Mouse (Mus musculus) lung, postnatal 25 days (tissue): Measurements from ENCODE around the gene Nkg7.
"Not testable (repeated sequence)": the region's sequence is repeated elsewhere in the genome, so short reads cannot be mapped to it uniquely, and the experiment has no call there.

ENCODE experiments used
- DNase-seq: peaks from one replicate; pipeline ENCODE4 v3.0.0; 2022; ENCODE audit warnings: low spot score

The Nkg7 gene

DNA sequence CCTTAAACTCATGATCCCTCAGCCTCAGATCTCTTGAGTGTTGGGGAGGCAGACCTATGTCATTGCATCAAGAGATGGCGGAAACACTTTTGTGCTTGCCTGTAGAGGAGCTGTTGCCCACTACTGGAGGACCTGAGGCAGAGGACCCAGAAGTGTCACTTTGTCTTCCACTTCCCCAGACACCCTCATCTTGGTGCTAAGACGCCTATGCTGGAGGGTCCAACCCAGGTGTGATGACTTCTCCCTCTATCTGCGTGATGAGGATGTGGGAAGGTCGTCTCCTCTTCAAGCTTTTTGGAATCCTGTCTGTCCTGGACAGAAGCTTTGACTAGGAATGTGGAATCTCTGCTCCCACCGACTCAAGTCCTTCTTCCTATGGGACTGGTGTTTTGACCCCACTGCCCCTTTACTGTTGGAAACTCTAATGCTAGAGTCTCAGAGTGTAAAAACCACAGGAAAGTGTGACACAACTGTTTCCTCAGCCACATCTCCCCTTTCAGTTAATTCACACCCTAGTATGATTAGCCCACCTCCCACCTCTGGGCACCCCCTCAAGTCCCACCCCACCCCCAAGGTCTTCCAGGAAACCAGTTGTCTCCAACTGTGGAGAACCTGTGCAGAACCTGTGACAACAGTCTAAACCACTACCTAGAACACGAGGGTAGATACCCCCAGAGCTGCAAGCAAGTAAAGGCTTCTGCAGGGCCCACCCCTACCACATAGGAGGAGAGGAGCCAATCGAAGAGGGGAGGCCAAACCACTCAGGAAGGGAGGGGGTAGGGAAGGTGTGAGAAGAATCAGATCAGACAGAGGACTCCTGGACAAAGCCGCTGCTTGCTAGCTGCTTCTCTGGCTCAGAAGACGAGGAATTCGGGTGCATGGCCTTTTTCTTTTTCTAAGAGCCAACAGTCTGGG, at the start of gene Nkg7:
Gene Nkg7, plus strand, starts transcription at position 733 of the 915 bp plus-strand sequence.
- no peak for DNase-seq

- DNase-seq, result peak; percentile 31
These were observed 44.3 kb upstream of the Nkg7 start for GRCm38 (mm10) chr7:43392349-43393121.

DNA sequence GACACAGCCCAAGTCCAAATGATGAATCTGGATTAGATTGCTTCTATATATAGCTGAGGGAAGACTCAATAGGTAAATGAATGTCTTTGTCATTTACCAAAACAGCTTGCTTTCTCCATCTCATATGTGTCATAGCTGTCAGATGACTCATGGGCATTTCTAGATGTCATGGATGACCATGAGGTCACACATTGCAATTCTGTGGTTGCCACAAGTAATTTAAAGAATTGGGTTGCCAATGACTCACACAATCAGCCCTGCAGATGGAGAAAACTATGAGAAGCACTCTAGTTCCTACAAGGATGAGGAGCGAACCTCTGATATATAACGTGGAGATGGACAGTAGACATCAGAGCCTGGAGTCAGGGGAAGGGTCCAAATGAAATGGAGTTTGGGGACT, 37.4 kb upstream of the Nkg7 start:
- no peak for DNase-seq

DNA sequence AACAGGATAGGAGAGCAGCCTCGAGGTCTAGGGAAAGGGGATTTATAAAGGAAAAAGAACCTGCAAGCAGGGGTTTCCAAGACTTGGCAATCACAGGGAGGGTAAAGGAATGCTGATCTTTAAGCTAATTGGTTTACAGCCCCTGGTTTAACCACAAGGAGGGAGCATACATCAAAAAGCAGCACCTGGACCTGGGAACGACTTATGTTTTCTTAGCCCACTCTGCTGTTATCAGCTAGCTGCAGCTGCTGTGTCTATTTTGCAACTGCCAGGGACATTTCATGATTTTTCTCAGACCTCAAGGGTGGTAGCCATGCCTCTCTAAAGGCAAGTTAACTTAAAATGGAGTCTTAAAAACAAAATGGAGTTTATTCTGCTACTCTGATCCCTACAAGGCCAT, 34.2 kb upstream of the Nkg7 start:
- no peak for DNase-seq

DNA sequence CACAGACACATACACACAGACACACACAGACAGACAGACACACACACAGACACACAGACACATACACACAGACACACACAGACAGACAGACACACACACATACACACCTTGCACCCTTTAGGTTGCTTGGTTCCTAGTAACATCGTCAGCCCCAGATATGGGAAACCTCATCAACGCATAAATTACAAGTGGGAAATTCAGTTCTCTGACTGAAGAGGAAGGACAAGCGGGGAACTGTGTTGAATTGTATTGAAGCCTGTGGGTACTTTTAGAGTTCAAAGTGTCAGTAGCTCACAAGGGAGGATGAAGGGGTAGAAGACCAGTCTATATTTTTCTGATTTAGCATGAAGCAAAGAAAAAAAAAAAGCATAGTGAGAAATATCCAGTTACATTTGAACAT, 29.3 kb upstream of the Nkg7 start:
- no peak for DNase-seq

DNA sequence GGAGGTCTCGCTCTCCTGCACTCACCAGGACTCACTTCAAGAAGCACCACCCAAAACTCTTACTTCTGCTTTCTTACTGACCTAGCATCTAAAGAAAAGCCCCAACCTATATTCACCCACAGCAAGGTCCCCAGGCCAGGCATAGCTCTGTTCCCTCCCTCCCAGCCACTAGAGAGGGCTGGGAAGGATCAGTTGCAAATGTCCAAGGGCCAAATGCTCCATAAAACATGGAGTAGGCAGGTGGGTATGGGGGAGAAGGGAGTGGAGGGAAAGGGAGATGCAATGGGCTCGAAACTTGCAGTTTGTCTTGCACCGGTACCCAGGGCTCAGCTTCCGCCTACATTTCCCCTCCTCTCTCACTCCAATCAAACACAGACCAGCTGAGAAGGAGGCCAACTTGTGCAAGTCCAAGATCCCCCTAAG, 28.7 kb upstream of the Nkg7 start, which contains the start of gene Siglecg:
Gene Siglecg, plus strand, starts transcription at position 74 of the 423 bp plus-strand sequence.
- no peak for DNase-seq

- no peak for DNase-seq
These were observed 27.8 kb upstream of the Nkg7 start for GRCm38 (mm10) chr7:43409084-43409483.

DNA sequence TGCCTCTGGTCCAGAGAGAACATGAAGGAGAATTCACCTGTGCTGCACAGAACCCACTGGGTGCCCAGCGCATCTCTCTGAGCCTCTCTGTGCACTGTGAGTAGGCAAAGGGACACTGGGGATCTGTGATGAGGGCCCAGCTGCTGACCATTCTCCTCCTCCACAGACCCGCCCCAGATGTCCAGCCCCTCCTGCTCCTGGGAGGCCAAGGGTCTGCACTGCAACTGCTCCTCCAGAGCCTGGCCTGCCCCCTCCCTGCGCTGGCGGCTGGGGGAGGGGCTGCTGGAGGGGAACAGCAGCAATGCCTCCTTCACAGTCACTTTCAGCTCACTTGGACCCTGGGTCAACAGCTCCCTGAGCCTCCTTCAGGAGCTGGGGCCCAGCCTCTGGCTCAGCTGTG, 25.1 kb upstream of the Nkg7 start:
- not testable (repeated sequence) for DNase-seq

- no peak for DNase-seq
These were observed 19.6 kb upstream of the Nkg7 start for GRCm38 (mm10) chr7:43417298-43417697.

DNA sequence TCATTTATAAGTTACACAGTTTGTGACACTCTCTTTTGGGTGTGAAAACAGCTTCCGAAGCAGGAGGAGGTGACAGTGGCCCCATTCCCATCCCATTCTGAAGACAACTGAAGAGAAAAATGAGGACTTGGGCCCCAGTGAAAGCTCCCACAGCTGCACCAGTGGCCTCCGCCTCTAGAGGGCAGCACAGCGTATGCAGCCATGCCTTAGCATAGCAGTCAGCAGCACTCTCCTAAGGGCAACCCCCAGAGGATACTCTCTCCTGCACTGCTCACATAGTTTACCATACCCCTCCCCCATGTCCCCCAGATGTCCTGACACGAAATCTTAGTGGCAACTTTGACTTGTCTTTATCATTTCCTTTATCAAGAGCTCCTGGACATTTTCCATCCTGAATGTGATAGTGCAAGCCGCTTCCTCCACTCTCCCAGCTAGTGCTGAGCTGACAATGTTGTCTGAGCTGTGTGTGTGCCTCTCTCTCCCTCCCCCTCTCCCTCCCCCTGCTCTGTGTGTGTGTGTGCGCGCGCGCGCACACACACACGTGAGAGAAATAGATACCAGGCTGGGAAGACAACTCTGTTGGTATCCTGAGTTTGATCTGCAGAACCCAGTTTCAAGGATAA, 13.8 kb upstream of the Nkg7 start:
- peak; percentile 82 for DNase-seq

DNA sequence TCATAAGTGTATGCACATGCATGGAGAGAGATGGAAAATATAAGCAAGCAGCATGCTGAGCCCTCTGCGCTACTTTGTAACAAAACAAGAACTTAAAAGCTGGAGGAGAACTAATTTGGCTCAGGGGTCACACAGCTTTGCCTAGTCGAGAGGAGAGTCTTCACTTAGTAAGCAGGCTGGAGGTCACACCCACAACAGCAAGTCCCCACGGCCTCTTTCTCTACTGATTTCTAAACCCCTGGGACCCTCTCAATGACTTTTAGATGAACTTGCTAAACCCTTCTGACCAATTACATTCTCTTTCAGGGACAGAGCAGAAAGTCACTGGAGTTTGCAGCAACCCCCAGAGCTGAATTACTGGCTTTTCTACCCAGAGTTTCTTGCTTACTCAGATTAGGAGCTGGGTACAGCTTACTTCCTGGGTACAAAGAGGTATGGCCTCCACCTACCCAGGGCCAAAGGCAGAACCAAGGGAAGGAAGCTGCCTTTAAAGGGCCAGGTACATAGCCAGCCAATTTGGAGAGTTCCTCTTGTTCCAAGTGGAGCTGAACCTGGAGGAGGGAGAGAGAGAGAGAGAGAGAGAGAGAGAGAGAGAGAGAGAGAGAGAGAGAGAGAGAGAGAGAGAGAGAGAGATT, 12.8 kb upstream of the Nkg7 start:
- no peak for DNase-seq

GRCm38 (mm10) chr7:43427406-43427805, 9.5 kb upstream of the Nkg7 start, which contains the start of gene Lim2:
Gene Lim2, plus strand, starts transcription at chr7:43427670.
- DNase-seq, result no peak

DNA sequence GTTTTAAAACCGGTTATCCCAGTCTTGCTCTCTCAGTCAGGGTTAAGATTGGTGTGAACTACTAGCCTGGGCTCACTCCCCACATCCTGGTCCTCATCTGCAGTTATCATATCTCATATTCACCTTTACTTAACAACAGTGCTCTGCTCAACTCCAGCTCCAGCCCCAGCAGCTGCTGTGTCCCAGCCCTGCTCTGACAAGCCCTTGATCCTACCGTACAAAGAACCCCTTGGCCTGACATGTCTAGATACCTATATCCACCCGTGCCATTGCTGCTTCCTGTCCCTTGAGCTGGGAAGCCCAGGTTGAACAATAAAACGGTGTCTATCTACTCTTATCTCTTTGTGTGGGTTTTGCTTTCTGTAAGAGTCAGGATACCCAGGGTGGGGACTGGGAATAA, 7.4 kb upstream of the Nkg7 start:
- no peak for DNase-seq

- DNase-seq, result no peak
These were observed 4.0 kb upstream of the Nkg7 start for GRCm38 (mm10) chr7:43432891-43433290.

GRCm38 (mm10) chr7:43434676-43435075, 2.2 kb upstream of the Nkg7 start:
- DNase-seq, result no peak

DNA sequence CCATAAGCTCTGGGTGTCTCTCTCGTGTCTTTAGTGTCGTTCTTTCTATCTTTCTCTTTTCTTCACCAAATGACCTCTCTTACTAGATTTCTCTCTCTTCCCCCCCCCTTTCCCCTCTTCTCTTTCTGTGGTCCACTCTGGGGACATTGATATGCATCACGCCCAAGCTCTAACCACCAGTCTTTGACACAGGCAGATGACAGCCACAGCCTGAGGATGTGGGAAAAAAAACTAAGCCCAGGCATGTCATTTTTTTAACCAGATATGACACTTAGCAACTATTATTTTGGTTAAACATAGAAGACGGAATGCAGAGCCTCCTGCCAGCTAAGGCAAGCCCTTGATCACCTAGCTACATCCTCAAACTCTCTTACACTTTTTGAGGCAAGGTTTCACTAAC, 1.7 kb downstream of the Nkg7 start:
- DNase-seq, result no peak

- DNase-seq, result no peak
These were observed 3.6 kb downstream of the Nkg7 start, which contains the start of gene Cldnd2 for GRCm38 (mm10) chr7:43440482-43440881. Gene Cldnd2, plus strand, starts transcription at chr7:43440782.

DNA sequence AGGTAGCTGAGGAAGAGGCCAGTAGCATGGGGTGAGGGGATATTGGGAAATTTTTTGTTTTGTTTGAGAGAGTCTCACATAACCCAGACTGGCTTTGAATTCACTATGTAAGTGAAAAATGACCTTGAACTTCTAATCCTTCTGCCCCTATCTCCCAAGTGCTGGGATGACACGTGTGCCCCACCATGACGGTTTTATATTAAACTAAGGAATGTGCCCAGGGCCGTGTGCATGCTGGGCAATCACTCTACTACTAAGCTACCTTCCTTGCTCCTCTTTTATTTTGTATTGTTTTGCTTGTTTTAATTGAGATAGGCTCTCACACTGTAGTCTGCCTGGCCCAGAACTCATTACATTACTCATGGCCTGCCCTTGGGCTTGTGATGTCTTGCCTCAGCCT, 4.2 kb downstream of the Nkg7 start:
- no peak for DNase-seq

DNA sequence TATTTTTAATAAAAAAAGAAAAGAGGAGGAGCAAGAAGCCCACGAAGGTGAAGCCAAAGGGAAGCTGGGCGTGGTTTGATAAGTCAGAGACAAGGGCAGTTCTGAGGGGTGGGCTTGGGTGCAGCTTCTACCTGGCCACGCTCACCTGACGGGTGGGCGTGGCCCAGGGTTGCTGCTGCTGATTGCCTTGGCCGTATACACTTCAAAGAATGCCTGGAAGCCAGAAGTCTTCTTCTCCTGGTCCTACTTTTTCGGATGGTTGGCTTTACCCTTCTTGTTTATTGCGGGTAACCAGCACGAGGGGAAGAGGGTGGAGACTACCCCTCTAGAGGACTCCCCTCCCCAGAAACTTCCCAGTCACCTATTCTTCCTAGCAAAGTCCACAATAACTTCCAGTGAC, 5.8 kb downstream of the Nkg7 start:
- DNase-seq, result no peak

DNA sequence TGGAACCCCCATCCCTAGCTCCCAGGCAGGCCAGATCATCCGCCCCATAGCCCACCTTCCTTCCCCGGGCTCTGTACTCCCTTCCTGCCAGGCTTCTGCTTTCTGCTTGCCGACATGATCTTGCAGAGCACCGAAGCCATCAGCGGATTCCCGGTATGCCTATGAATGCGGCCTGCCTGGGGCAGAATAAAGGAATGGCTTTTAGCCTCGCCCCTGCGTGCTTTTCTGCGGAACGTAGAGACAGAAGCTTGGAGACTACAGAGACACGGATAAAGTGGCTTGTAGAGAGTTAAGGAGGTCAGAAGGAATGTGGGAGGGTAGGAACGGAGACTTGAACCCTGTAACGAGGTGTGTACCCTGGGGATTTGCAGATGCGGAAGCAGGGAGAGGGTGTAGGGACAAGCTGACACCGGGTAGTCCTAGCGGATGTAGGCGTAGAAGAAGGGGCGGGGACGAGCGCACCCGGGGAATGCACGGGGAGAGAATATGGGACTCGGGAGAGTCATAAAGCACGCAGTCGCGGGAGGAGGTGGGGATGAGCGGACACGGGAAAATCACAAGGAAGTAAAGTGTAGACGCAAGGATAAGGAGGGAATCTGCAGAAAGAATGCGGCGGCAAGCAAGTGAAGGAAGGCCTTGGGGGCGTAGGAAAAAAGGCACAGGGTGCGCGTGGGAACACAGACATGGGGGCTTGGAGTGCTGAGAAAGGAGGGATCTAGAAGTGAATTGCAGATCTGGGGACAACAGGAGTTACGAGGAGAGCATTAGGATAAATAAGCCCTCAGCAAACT, 6.4 kb downstream of the Nkg7 start:
- DNase-seq, result peak; percentile 90

DNA sequence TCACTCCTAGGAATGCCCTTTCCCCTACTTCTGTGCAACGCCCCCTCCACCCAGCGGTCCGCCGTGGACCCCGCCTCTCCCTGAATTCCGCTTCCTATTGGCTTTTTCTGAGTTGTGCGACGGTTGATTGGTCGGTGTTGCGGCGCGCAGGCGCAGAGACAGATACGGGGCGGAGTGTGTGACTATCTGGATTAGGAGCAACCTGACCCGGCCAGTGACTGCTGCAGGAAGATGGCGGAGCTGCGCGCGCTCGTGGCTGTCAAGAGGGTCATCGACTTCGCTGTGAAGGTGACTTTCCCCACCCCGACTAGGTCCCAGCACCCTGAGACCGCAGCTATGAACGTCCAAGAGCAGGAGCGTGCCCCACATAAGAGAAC, 7.0 kb downstream of the Nkg7 start, which contains the start of the genes Etfb and Gm45233:
Gene Etfb, plus strand, starts transcription at position 167 of the 377 bp plus-strand sequence.
Gene Gm45233, plus strand, starts transcription at position 212 of the 377 bp plus-strand sequence.
- peak; percentile 98 for DNase-seq
